ENCODE assay signal across 15 mouse cellular contexts in genomic region chr12:117702291-117702690, GRCm38 (mm10).
"Had no signal": no experiment of that assay in that cellular context is flagged by ENCODE, and none has a peak within 500 bp of the region (broad histone marks: within the 10 kb centered on the region; RNA-seq: fewer than 3 reads in every experiment).

No protein-coding gene starts in this region.

- DNase-seq: retina, postnatal 1 day; right cerebral cortex, adult 18-20 months; right cerebral cortex, postnatal 14 days; right cerebral cortex, postnatal 25 days; right cerebral cortex, postnatal 4 days; spleen, adult 18-20 months; thymus, adult 18-20 months; thymus, adult 2 months; thymus, postnatal 14 days; thymus, postnatal 25 days; thymus, postnatal 36 days; thymus, postnatal 4 days had no signal

- H3K4me3 ChIP-seq: neural tube, embryonic 15.5 days; stomach, embryonic 15.5 days had no signal

- H3K9ac ChIP-seq: neural tube, embryonic 15.5 days; stomach, embryonic 15.5 days had no signal

- H3K27ac ChIP-seq: neural tube, embryonic 15.5 days; stomach, embryonic 15.5 days; stomach, postnatal 0 days had no signal

- H3K9me3 ChIP-seq: neural tube, embryonic 15.5 days; stomach, embryonic 15.5 days had no signal

- H3K27me3 ChIP-seq: neural tube, embryonic 15.5 days; stomach, embryonic 15.5 days had no signal

- H3K4me1 ChIP-seq: stomach, embryonic 15.5 days had no signal

- H3K4me2 ChIP-seq: neural tube, embryonic 15.5 days; stomach, embryonic 15.5 days had no signal

- H3K36me3 ChIP-seq: neural tube, embryonic 15.5 days; stomach, embryonic 15.5 days had no signal
